Mouse (Mus musculus): ENCODE data around the gene Dkk3. TPM values are rescaled to one million over a fixed set of nuclear protein-coding genes. Genes with fewer than 3 reads are reported as not detected.

Dkk3 gene
- polyA plus RNA-seq, 1 experiment from 2014 or later: 22.9 TPM

DNA sequence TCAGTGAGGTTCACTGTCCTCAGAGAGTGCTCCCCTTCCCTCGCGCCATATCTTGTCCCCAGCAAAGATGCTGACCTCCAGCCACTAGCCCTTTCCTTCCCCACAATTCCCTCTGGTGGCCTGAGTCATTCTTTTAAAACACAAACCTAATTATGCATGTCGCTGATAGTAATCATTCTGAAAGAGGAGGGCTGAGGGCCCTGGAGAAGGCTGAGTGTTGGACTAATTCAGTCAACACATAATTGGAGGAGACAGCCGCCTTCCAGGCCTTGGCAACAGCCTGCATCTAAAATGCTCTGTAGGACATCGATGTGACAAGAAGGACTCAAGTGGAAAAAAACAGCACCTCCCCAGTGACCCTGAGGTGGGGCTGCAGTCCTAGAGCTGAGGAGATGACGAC, 29.0 kb downstream of the Dkk3 start:
- Histone ChIP-seq H3K27ac (ENCODE audit: low read depth, low read length) (no peak overlapping the region), H3K36me3 (ENCODE audit: control insufficient read depth, insufficient read depth, low read length) (no peaks in the 10 kb centered on the region), H3K4me2 (ENCODE audit: low read length) (no peak overlapping the region), H3K27me3 (replicated peaks; ENCODE audit: control insufficient read depth, insufficient read depth, low read length) (no peaks in the 10 kb centered on the region), H3K4me3 (ENCODE audit: low read depth, low read length) (no peak overlapping the region), H3K4me1 (ENCODE audit: control insufficient read depth, insufficient read depth, low read length) (peaks cover 3% of the 10 kb centered on the region; the same call in 1 of the 2 replicates), H3K9ac (ENCODE audit: low read length) (no peak overlapping the region), H3K9me3 (replicated peaks; ENCODE audit: control insufficient read depth, low read length) (no peaks in the 10 kb centered on the region)
- DNase-seq (ENCODE audit: low spot score) (no peak), ATAC-seq (no peak)
- 80% methylated on average over 6 of the region's 6 CpGs for WGBS

DNA sequence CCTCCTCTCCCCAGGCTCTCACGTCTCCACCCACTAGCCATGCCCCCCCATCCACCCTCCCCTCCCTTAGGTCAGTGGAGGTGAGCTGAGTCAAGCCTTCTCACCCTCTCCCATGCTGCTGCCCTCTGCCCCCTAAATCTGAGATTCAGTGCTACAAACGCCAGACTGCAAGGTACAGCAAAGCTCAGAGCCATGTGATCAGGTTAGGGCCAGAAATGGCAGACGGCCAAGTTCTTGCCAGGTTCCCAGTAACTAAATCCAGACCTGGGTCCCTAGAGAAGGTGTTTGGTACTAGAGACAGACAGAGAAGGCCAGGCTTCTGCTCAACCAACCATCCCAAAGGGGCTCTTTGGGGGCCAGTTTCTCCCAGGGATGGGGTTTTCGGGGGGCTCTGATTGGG, 30.0 kb downstream of the Dkk3 start:
- peaks cover 3% of the 10 kb centered on the region; the same call in 1 of the 2 replicates for H3K4me1 ChIP-seq (ENCODE audit: control insufficient read depth, insufficient read depth, low read length)
- no peak for DNase-seq (ENCODE audit: low spot score)
- ATAC-seq: no peak
- no peak overlapping the region for H3K27ac ChIP-seq (ENCODE audit: low read depth, low read length)
- H3K9me3 ChIP-seq (replicated peaks; ENCODE audit: control insufficient read depth, low read length): no peaks in the 10 kb centered on the region
- no peaks in the 10 kb centered on the region for H3K36me3 ChIP-seq (ENCODE audit: control insufficient read depth, insufficient read depth, low read length)
- H3K27me3 ChIP-seq (replicated peaks; ENCODE audit: control insufficient read depth, insufficient read depth, low read length): no peaks in the 10 kb centered on the region
- no peak overlapping the region for H3K9ac ChIP-seq (ENCODE audit: low read length)
- no peak overlapping the region for H3K4me3 ChIP-seq (ENCODE audit: low read depth, low read length)
- 77% methylated on average over 4 of the region's 4 CpGs for WGBS
- H3K4me2 ChIP-seq (ENCODE audit: low read length): no peak overlapping the region

DNA sequence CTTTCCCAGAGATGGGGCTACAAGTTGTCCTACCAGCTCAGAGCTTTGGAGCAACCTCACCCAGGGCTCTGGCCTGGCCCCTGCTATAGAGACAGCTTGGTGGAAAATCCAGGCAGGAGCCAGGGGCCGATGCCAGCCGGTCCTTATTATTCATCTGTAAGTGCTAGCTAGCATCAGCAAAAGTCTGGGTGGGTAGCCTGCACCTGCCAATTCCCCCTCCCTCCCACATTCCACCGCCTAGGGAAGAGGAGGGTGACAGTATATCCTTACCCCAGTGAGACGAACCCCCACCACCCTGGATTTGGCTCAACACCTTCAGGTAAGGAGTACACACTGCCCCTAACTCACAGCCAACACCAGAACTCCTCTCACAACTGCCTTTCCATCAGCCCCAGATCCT, 30.9 kb downstream of the Dkk3 start:
- DNase-seq (ENCODE audit: low spot score) (no peak), ATAC-seq (no peak)
- Histone ChIP-seq H3K9ac (ENCODE audit: low read length) (no peak overlapping the region), H3K4me2 (ENCODE audit: low read length) (no peak overlapping the region), H3K9me3 (replicated peaks; ENCODE audit: control insufficient read depth, low read length) (no peaks in the 10 kb centered on the region), H3K4me1 (ENCODE audit: control insufficient read depth, insufficient read depth, low read length) (peaks cover 3% of the 10 kb centered on the region; the same call in 1 of the 2 replicates), H3K36me3 (ENCODE audit: control insufficient read depth, insufficient read depth, low read length) (no peaks in the 10 kb centered on the region), H3K27ac (ENCODE audit: low read depth, low read length) (no peak overlapping the region), H3K4me3 (ENCODE audit: low read depth, low read length) (no peak overlapping the region), H3K27me3 (replicated peaks; ENCODE audit: control insufficient read depth, insufficient read depth, low read length) (no peaks in the 10 kb centered on the region)
- WGBS: 78% methylated on average over 4 of the region's 4 CpGs

DNA sequence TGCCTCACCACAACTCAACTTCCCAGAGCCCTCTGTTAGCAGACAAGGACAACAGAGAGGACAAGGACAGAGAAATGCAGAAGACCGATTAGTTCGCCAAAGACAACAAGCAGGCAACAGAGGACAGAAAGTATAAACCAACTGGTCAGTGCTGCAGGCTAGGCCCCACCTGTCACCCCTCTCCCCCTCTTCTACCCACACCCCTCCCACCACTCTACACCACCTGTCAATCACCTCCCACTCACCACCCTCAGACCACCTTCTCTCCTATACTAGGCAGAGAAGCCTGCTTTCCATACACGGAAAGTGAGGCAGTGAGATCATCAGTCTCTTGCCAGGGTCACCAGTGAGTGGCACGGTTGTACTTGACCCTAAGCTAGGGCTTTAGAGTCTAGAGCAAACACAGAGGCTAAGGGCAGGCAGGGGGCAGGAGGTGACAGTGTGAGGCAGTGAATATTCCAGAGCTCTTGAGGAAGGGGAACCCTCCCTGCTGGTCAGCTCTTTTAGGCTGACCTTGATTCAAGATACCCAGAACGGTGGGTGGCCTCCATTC, 31.7 kb downstream of the Dkk3 start:
- ATAC-seq: no peak
- 78% methylated on average over 5 of the region's 5 CpGs for WGBS

DNA sequence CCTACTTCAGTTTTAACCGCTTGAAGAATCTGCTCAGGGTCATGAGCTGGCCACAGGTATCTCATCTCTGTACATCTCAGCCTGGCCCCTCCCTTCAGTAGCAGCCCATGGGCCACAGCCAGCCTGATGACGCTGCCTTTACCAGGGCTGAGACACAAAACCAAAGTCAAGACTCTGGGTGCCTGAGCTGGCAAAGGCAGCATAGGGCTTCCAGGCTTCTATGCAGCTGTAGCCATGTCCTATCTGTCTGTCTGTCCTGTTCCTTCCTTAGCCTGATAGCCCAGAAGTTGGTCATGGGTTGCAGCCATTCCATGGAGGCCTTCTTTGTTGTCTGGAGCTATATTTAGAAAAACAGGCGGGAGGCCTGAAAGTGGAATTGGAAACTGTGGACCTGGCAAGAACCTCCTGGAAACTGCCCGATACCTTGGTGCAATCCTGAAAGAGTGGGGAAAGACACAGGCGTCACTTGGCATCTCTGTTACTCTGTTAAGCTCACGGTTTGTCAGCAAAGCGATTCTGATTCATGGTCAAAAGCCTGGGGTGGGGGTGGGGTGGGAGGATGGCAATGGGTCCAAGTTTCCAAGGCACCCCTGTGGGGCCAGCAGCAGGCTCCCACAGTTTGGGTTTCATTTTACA, 33.1 kb downstream of the Dkk3 start:
- DNase-seq (ENCODE audit: low spot score) (no peak), ATAC-seq (no peak)
- Histone ChIP-seq H3K9ac (ENCODE audit: low read length) (no peak overlapping the region), H3K4me1 (ENCODE audit: control insufficient read depth, insufficient read depth, low read length) (no peaks in the 10 kb centered on the region), H3K27me3 (replicated peaks; ENCODE audit: control insufficient read depth, insufficient read depth, low read length) (no peaks in the 10 kb centered on the region), H3K36me3 (ENCODE audit: control insufficient read depth, insufficient read depth, low read length) (no peaks in the 10 kb centered on the region), H3K4me2 (ENCODE audit: low read length) (no peak overlapping the region), H3K27ac (ENCODE audit: low read depth, low read length) (no peak overlapping the region), H3K9me3 (replicated peaks; ENCODE audit: control insufficient read depth, low read length) (no peaks in the 10 kb centered on the region), H3K4me3 (ENCODE audit: low read depth, low read length) (no peak overlapping the region)
- 83% methylated on average over 7 of the region's 7 CpGs for WGBS

More for the DNA sequence above, 31.7 kb downstream of the Dkk3 start:
- Histone ChIP-seq H3K36me3 (ENCODE audit: control insufficient read depth, insufficient read depth, low read length) (no peaks in the 10 kb centered on the region), H3K9me3 (replicated peaks; ENCODE audit: control insufficient read depth, low read length) (no peaks in the 10 kb centered on the region), H3K4me3 (ENCODE audit: low read depth, low read length) (no peak overlapping the region), H3K4me2 (ENCODE audit: low read length) (no peak overlapping the region), H3K27me3 (replicated peaks; ENCODE audit: control insufficient read depth, insufficient read depth, low read length) (no peaks in the 10 kb centered on the region), H3K27ac (ENCODE audit: low read depth, low read length) (no peak overlapping the region), H3K4me1 (ENCODE audit: control insufficient read depth, insufficient read depth, low read length) (peaks cover 2% of the 10 kb centered on the region; the same call in 1 of the 2 replicates), H3K9ac (ENCODE audit: low read length) (no peak overlapping the region)
- no peak for DNase-seq (ENCODE audit: low spot score)

DNA sequence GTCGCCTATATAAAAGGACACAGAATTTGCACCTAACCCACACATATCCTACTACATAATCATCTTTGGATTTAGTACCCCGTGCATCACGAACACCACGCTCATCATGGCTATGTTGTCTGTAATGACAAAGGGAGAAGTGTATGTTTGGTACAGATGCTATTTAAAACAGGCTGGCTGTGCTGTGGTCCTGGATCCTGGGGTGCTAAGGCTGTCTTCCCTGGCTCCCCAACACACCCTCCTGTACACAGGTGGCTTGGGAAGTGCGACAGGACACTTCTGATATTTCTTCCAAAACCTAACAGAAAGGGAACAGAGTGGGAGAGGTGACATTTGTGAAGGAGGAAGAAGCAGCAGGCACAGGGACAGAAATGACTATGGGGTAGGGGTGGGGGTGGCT, 35.2 kb downstream of the Dkk3 start:
- Histone ChIP-seq H3K9me3 (replicated peaks; ENCODE audit: control insufficient read depth, low read length) (no peaks in the 10 kb centered on the region), H3K9ac (ENCODE audit: low read length) (no peak overlapping the region), H3K4me2 (ENCODE audit: low read length) (no peak overlapping the region), H3K36me3 (ENCODE audit: control insufficient read depth, insufficient read depth, low read length) (no peaks in the 10 kb centered on the region), H3K4me1 (ENCODE audit: control insufficient read depth, insufficient read depth, low read length) (no peaks in the 10 kb centered on the region), H3K27me3 (replicated peaks; ENCODE audit: control insufficient read depth, insufficient read depth, low read length) (no peaks in the 10 kb centered on the region), H3K4me3 (ENCODE audit: low read depth, low read length) (no peak overlapping the region), H3K27ac (ENCODE audit: low read depth, low read length) (no peak overlapping the region)
- ATAC-seq (no peak), DNase-seq (ENCODE audit: low spot score) (no peak)
- 94% methylated on average over 5 of the region's 5 CpGs for WGBS

DNA sequence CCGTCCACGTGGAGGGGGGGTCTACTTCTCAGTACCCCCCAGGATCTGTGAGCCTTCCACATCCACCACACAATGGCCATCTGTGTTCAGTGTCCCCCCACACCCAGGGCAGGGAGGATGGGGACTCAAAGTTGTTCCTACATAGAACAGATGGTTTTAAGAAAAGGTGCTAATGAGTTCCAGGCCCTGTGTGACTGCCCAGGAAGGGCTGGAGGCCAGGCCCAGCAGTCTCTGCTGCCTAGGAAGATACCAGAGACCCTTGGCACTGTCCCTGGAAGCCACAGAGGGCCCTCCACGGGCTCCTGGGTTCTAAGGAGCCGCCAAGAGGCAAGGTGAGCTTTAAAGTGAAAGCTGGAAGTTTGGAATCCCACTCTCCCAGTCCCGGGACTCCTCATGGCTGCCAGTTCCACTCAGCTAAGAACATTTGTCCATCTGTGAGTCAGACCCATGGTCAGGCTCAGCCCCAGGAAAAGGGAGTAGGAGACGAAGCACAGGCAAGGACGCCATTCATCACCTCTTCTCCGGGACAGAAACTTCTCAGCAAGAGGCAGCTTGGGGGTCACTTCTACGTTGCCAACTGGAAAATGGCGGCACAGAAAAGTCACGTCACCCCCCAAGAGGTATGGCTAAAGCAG, 36.9 kb downstream of the Dkk3 start:
- DNase-seq (ENCODE audit: low spot score): no peak
- 0 out of 2 replicates have a peak, but pooled peaks have one; percentile 18 for ATAC-seq
- Histone ChIP-seq H3K36me3 (ENCODE audit: control insufficient read depth, insufficient read depth, low read length) (no peaks in the 10 kb centered on the region), H3K27ac (ENCODE audit: low read depth, low read length) (no peak overlapping the region; the same call in 1 of the 2 replicates), H3K9me3 (replicated peaks; ENCODE audit: control insufficient read depth, low read length) (no peaks in the 10 kb centered on the region), H3K4me2 (ENCODE audit: low read length) (no peak overlapping the region), H3K4me1 (ENCODE audit: control insufficient read depth, insufficient read depth, low read length) (no peaks in the 10 kb centered on the region), H3K27me3 (replicated peaks; ENCODE audit: control insufficient read depth, insufficient read depth, low read length) (no peaks in the 10 kb centered on the region), H3K9ac (ENCODE audit: low read length) (no peak overlapping the region), H3K4me3 (ENCODE audit: low read depth, low read length) (no peak overlapping the region)
- WGBS: 84% methylated on average over 11 of the region's 11 CpGs

DNA sequence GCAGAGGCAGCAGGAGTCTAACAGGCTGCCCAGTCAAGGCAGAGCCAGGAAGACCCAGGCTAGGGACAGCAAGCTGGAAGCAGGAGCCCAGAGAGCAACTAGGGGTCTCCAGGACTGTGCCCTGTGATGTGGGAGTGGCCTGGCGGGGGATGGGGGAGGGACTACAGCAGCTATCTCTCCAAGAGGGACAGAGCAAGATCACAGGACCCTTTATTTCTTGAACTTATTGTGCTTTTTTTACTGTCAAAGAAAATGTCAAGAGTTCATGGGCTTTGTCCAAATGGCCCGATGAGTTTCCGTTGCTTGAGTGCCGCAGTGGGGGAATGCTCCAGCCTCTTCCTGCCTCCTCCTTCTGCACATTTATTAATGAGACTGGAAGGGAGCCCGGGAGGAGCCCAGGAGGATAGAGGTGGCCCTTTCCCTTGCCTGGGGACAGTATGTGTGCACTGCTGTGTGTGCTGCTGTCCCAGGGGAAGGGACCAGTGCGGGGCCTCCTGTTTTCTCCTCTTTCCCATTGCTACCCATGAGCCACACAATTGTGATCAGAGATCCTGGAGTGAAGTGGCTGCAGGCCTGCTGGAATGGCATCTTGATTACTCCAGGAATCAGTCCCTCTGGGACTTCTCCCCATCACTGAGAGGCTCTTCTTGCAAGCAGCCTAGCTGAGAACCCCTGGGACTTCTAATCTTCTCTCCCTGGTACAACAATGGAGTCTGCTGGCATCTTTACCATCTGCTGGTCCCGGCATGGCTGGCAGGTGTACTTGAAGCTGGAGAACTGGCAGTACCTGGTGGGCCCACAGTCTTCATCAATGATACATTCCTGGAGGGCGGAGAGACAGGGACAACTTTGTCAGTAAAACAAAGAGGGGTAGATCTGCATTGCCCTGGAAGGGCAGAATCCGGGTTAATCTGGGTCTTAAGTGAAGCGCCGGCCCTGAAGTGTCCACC, 37.7 kb downstream of the Dkk3 start:
- Histone ChIP-seq H3K4me2 (ENCODE audit: low read length) (no peak overlapping the region), H3K27ac (ENCODE audit: low read depth, low read length) (no peak overlapping the region; the same call in 1 of the 2 replicates), H3K4me3 (ENCODE audit: low read depth, low read length) (no peak overlapping the region), H3K9me3 (replicated peaks; ENCODE audit: control insufficient read depth, low read length) (no peaks in the 10 kb centered on the region), H3K36me3 (ENCODE audit: control insufficient read depth, insufficient read depth, low read length) (no peaks in the 10 kb centered on the region), H3K27me3 (replicated peaks; ENCODE audit: control insufficient read depth, insufficient read depth, low read length) (no peaks in the 10 kb centered on the region), H3K4me1 (ENCODE audit: control insufficient read depth, insufficient read depth, low read length) (no peaks in the 10 kb centered on the region), H3K9ac (ENCODE audit: low read length) (no peak overlapping the region)
- 71% methylated on average over 11 of the region's 11 CpGs for WGBS
- 0 out of 2 replicates have a peak, but pooled peaks have one; percentile 7 for ATAC-seq
- DNase-seq (ENCODE audit: low spot score): no peak

Data from forebrain, embryonic 14.5 days (tissue).